Mouse (Mus musculus): ENCODE data around the gene Xbp1.
"Not testable (repeated sequence)": the region's sequence is repeated elsewhere in the genome, so short reads cannot be mapped to it uniquely, and the experiment has no call there.

DNA sequence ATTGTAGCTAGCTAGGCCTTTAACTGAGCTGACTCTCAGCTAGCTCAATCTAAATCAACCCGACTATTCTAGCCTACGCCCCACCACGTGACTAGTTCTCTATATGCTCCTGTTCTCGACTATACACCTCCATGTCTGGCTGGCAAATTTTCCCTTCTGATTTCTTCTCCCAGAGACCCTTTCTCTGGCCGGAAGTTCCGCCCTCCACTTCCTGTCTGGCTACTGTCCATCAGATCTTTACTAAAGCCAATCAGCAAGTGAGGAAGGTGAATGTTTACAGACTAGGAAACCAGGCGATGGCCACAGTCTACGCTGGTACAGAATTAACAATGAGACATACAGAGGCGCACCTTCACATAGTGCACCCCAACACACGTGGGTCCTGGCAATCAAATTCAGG lies 31.0 kb upstream of the Xbp1 start:
- TF ChIP-seq CTCF (IDR thresholded peaks at IDR 0.05; ENCODE audit: insufficient read depth, low read length); POLR2A (IDR thresholded peaks at IDR 0.05; ENCODE audit: borderline replicate concordance, extremely low read depth, low read depth, low read length): not testable (repeated sequence)
